Mouse (Mus musculus) embryonic facial prominence, embryonic 14.5 days (tissue): ENCODE measurements around the gene Lrp1. TPM values are rescaled to one million over a fixed set of nuclear protein-coding genes. Genes with fewer than 3 reads are reported as not detected.
A peak's percentile ranks its signal among the peaks of the same experiment; 100 is the strongest.

Experiments
- ATAC-seq: fragments of 200-750 bp; cut with Nextera tagmentation; 2 replicates; pipeline ENCODE4 v1.8.0; 2017; ENCODE audit warnings: low read depth, moderate number of reproducible peaks, moderate TSS enrichment
- DNase-seq: peaks from one replicate; pipeline ENCODE4 v3.0.0-alpha.2; 2015; ENCODE audit warnings: low spot score
- H3K27ac ChIP-seq: fragments of 300-500 bp; sonication (generic); replicated peaks from 2 replicates; pipeline ENCODE4 v1.5.1; 2014; ENCODE audit warnings: low read depth, mild to moderate bottlenecking, low read length, moderate library complexity
- H3K27me3 ChIP-seq: fragments of 300-500 bp; sonication (generic); replicated peaks from 2 replicates; pipeline ENCODE4 v1.6.1; 2014; ENCODE audit warnings: low read length; ENCODE audit not compliant: control insufficient read depth, insufficient read depth
- H3K36me3 ChIP-seq: fragments of 300-500 bp; sonication (generic); 2 replicates; pipeline ENCODE4 v1.6.1; 2014; ENCODE audit warnings: low read length, mixed read lengths; ENCODE audit not compliant: control insufficient read depth, insufficient read depth
- H3K4me1 ChIP-seq: fragments of 300-500 bp; sonication (generic); 2 replicates; pipeline ENCODE4 v1.6.1; 2014; ENCODE audit warnings: antibody characterized with exemption, low read length; ENCODE audit not compliant: control insufficient read depth, insufficient read depth
- H3K4me2 ChIP-seq: fragments of 300-500 bp; sonication (generic); 2 replicates; pipeline ENCODE4 v1.6.1; 2014; ENCODE audit warnings: low read depth, mild to moderate bottlenecking, low read length, moderate library complexity, mixed read lengths
- H3K4me3 ChIP-seq: fragments of 300-500 bp; sonication (generic); 2 replicates; pipeline ENCODE4 v1.5.1; 2014; ENCODE audit warnings: low read depth, mild to moderate bottlenecking, low read length
- H3K9ac ChIP-seq: fragments of 300-500 bp; sonication (generic); 2 replicates; pipeline ENCODE4 v1.6.1; 2014; ENCODE audit warnings: low read depth, mild to moderate bottlenecking, low read length, moderate library complexity, mixed read lengths
- H3K9me3 ChIP-seq: fragments of 300-500 bp; sonication (generic); 2 replicates; pipeline ENCODE4 v1.6.1; 2016; ENCODE audit warnings: low read length; ENCODE audit not compliant: control insufficient read depth
- WGBS: fragments of 180-500 bp; shearing (Covaris S2); extraction: QIAGEN DNeasy Blood & Tissue Kit; methylation state at CpG from one replicate; pipeline ENCODE4 v1.1.7; 2014; 5-methylcytosine and 5-hydroxymethylcytosine counted together
- polyA plus RNA-seq: library from polyadenylated mRNA; unstranded; fragments of >200 nt; fragmentation: Nextera tagmentation; extraction: Ambion mirVana; gene quantifications from 2 replicates; pipeline ENCODE4 v1.2.1, GENCODE M21; 2014

The Lrp1 gene
- polyA plus RNA-seq, 1 experiment from 2014 or later = 137 TPM

DNA sequence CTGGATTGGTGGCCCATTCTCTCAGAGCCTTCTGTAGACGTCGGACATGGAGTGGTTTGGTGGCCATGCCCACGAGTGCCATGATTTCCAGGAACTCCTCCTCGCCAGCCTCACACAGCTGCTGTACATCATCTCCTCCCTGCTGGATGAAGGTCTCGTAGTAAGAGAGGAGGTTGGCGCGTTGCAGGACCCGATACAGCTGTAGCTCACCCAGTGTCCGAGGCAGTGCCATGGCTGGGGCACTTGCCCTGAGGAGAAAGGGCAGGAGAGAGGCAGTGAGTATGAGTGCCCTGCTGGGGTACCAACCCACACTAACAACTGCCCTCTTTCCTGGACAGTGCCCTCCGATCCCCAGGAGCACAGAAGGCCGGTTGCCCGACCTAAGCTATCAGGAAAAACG lies 43.9 kb upstream of the Lrp1 start:
- H3K9me3 ChIP-seq = no peaks in the 10 kb centered on the region
- 0 out of 2 replicates have a peak overlapping the region, but pooled peaks have one; percentile 99 for H3K27ac ChIP-seq
- peaks cover 43% of the 10 kb centered on the region for H3K4me1 ChIP-seq
- ATAC-seq (no peak), DNase-seq (no peak)
- H3K36me3 ChIP-seq = peaks cover 46% of the 10 kb centered on the region
- no peaks in the 10 kb centered on the region for H3K27me3 ChIP-seq
- peak overlapping the region; percentile 73 for H3K4me2 ChIP-seq
- peak overlapping the region; percentile 86 for H3K9ac ChIP-seq
- WGBS = 32% methylated on average over 12 of the region's 13 CpGs
- H3K4me3 ChIP-seq = peak overlapping the region; percentile 85

DNA sequence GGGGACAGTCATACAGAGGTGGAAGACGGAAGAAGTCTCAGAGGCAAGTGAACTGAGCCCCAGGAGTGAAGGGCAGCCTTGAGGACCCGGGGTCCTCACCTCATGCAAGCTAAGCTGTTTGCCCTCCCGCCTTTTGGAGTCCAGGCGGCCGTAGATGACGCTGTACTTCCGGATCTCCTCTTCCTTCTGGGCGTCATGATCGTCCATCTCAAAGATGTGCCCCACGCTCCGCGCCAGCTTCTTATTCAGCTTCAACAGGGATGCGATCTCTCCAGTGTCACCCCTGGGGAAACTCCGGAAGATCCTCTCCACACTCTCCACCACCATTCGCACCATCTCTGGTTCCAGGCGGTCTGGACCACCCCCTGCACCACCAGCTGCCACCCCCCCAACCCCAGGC lies 43.2 kb upstream of the Lrp1 start:
- Histone ChIP-seq H3K4me1 (peaks cover 38% of the 10 kb centered on the region), H3K4me3 (peak overlapping the region; percentile 85), H3K27me3 (no peaks in the 10 kb centered on the region), H3K27ac (peak overlapping the region; percentile 4; the same call in 1 of the 2 replicates), H3K9me3 (no peaks in the 10 kb centered on the region), H3K36me3 (peaks cover 49% of the 10 kb centered on the region), H3K9ac (peak overlapping the region; percentile 47), H3K4me2 (peak overlapping the region; percentile 73)
- ATAC-seq = no peak
- DNase-seq = no peak
- WGBS = 30% methylated on average over 16 of the region's 16 CpGs

DNA sequence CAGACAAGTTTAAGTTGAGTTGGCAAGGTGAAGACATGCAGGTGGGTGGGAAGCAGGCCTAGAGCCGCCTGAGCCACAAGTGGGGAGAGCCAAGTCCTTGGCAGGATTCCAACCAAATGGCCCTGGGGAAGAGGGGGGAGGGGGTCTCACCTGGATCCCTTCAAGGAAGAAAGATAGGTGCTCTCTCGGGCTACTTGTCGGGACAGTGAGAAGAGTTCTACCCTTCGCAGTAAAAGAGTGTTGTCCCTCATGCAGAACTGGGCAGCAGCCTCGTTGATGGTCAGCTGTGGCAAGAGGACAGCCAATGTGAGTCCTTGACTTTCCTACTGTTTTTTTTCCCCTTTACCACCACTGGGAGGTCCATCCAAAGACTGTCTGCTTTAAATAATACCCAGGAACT lies 42.6 kb upstream of the Lrp1 start:
- Histone ChIP-seq H3K4me2 (peak overlapping the region; percentile 73), H3K27ac (peak overlapping the region; percentile 77; the same call in 1 of the 2 replicates), H3K27me3 (no peaks in the 10 kb centered on the region), H3K4me1 (peaks cover 38% of the 10 kb centered on the region), H3K4me3 (peak overlapping the region; percentile 85), H3K9ac (peak overlapping the region; percentile 47; the same call in 1 of the 2 replicates), H3K36me3 (peaks cover 49% of the 10 kb centered on the region), H3K9me3 (no peaks in the 10 kb centered on the region)
- DNase-seq (peak; percentile 65), ATAC-seq (no peak)
- 27% methylated on average over 5 of the region's 5 CpGs for WGBS

DNA sequence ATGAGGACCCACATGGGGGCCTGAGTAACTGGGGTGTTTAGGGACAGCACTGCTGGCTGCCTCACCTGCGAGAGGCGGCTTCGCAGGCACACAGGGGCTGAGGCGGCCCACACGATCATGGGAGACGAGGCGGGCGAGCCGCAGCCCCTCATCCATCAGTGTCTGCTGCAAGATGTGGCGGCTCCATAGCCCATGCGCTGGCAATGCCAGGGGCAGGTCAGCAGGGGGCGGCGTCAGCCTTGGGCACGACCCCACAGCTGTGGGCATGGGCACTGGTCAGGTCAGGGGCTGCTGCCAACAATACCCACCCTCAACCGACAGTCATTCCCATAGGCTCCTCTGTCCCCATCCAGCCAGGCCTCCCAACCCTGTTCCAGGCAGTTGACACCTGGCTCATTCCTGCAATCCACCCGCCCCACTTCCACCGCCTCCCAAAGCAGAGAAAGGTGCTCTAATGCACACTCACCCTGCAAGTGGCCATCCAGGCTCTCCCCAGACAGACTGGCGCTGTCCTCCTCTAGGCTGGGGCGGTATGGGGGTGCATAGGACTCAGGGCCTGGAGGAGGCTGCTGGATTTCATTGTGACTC lies 41.8 kb upstream of the Lrp1 start:
- Histone ChIP-seq H3K4me3 (peak overlapping the region; percentile 85), H3K4me1 (peaks cover 38% of the 10 kb centered on the region), H3K36me3 (peaks cover 49% of the 10 kb centered on the region), H3K4me2 (peak overlapping the region; percentile 73), H3K9me3 (no peaks in the 10 kb centered on the region), H3K9ac (peak overlapping the region; percentile 35; the same call in 1 of the 2 replicates), H3K27ac (peak overlapping the region; percentile 77), H3K27me3 (no peaks in the 10 kb centered on the region)
- DNase-seq (no peak), ATAC-seq (no peak)
- WGBS = 33% methylated on average over 11 of the region's 19 CpGs

DNA sequence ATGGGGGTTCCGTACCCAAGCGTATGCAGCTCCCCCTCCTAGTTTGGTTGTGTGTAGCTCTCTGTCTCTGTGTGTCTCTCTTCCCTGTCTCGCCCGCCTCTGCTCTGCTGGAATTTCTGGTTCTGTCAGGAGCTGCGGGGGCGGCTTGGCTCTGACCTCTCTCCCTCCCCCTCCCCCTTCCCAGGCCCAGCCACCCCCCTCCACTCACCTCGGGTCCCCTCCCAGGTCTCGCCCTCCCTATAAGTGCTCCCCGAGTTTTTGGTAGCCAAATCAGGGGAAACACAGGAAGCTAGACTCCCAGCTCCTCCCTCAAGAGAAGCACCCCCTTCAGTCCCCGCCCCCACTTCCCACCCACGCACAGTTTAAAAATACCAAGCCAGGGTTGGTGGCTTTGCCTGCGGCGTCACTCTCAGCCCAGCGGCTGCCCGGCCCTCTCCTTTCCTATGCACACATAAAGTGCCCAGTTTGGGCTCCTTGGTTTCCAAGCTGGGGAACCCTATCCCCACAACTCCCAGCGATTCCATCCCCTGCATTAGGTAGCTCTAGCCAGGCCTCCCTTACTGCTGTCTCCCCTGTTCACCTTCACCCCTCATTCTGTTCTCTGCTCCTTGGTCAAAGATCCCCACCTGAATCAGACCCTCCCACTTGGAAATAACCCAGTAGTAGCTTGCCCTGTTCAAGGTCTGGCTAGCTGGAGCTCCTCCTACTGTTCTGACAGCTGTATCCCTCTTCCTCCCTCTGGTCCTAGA lies 41.1 kb upstream of the Lrp1 start:
- H3K9me3 ChIP-seq = no peaks in the 10 kb centered on the region
- peak overlapping the region; percentile 59 for H3K9ac ChIP-seq
- WGBS = 10% methylated on average over 16 of the region's 16 CpGs
- H3K27ac ChIP-seq = peak overlapping the region; percentile 77
- DNase-seq (peak; percentile 86), ATAC-seq (peak; percentile 7)
- H3K27me3 ChIP-seq = no peaks in the 10 kb centered on the region
- peak overlapping the region; percentile 85 for H3K4me3 ChIP-seq
- peak overlapping the region; percentile 73 for H3K4me2 ChIP-seq
- peaks cover 53% of the 10 kb centered on the region for H3K36me3 ChIP-seq
- H3K4me1 ChIP-seq = peaks cover 38% of the 10 kb centered on the region

DNA sequence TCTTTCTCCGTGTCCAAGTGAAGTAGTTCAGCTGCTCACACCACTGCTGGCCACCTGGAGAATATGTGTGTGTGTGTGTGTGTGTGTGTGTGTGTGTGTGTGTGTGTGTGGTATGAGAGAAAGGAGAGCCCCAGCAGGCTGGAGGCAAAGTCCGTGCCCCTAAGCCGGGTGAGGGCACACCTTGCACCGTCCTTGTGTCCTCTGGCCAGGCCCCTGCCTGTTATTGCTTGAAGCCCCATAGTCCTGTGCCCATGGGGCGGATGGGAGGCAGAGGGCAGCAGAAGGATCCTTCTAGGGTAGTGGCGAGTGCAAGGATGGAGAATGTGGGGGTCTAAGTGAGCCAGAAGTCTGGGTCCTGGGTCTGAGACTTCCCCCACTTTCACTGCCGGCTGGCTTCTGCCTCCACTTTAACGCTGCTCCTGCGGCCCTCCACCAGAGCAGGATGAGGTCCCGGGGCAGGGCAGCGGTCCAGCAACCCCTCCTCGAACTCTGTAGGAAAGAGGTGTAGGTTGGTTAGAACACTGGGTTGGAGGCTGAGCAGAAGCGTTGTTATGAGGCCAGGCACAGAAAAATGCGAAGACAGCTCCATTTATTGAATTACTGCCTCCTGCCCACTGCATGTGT lies 40.5 kb upstream of the Lrp1 start:
- Histone ChIP-seq H3K9me3 (no peaks in the 10 kb centered on the region), H3K27ac (peak overlapping the region; percentile 77), H3K27me3 (no peaks in the 10 kb centered on the region), H3K4me1 (peaks cover 38% of the 10 kb centered on the region), H3K36me3 (peaks cover 56% of the 10 kb centered on the region), H3K4me3 (peak overlapping the region; percentile 85), H3K4me2 (peak overlapping the region; percentile 73), H3K9ac (peak overlapping the region; percentile 59)
- ATAC-seq (no peak), DNase-seq (no peak)
- 28% methylated on average over 14 of the region's 14 CpGs for WGBS

DNA sequence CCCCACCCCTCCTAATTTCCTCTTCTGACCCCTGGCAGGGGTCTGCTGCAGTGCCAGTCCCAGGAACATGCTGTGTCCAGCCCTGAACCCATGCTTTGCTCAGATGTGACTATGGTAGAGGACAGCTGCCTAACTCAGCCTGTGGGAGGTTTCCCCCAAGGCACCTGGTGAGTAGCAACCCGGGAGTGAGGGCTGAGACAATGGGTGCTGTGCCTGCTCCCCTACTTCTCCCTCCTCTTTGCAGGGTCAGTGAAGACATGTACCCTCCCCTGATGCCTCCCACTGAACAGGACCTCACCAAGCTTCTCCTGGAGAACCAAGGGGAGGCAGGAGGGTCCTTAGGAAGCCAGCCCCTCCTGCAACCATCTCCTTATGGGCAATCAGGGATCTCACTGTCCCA lies 38.6 kb upstream of the Lrp1 start:
- Histone ChIP-seq H3K9ac (no peak overlapping the region), H3K4me2 (no peak overlapping the region), H3K9me3 (no peaks in the 10 kb centered on the region), H3K27ac (no peak overlapping the region), H3K4me3 (no peak overlapping the region), H3K4me1 (peaks cover 31% of the 10 kb centered on the region), H3K36me3 (peaks cover 68% of the 10 kb centered on the region), H3K27me3 (no peaks in the 10 kb centered on the region)
- ATAC-seq (no peak), DNase-seq (no peak)
- 44% methylated on average over 1 of the region's 1 CpGs for WGBS

DNA sequence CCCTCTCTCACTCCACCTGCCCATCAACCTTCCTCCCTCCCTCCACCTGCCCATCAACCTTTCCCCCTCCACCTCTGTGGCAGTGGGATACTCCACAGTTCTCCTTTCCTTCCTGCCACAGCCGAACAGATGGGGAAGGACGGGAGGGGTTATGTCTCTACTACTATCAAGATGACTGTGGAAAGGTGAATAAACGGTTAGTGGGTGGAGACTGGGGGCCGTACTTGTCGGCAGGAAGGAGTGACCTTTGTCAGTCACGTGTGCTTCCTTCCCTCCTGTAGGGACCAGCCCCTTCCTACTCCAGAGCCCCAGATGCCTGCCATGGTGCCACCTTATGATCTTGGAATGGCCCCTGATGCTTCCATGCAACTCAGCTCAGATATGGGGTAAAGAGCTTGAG lies 37.1 kb upstream of the Lrp1 start:
- Histone ChIP-seq H3K4me1 (peaks cover 19% of the 10 kb centered on the region), H3K9ac (no peak overlapping the region), H3K4me2 (no peak overlapping the region), H3K9me3 (no peaks in the 10 kb centered on the region), H3K36me3 (peaks cover 62% of the 10 kb centered on the region), H3K27ac (no peak overlapping the region), H3K27me3 (no peaks in the 10 kb centered on the region), H3K4me3 (no peak overlapping the region)
- DNase-seq (no peak), ATAC-seq (no peak)
- WGBS = 16% methylated on average over 6 of the region's 6 CpGs
